Mouse (Mus musculus): ENCODE measurements around the gene Rbms3. TPM values are rescaled to one million over a fixed set of nuclear protein-coding genes. Genes with fewer than 3 reads are reported as not detected.

Gene Rbms3
- polyA plus RNA-seq, 1 experiment from 2014 or later = 75.1 TPM

- Histone ChIP-seq H3K36me3 (ENCODE audit: control insufficient read depth, insufficient read depth, low read length) (no peaks in the 10 kb centered on the region), H3K4me2 (ENCODE audit: low read length) (no peak overlapping the region), H3K4me1 (ENCODE audit: control insufficient read depth, insufficient read depth, low read depth, low read length) (no peaks in the 10 kb centered on the region; the same call in none of the 2 replicates), H3K4me3 (ENCODE audit: low read length) (no peak overlapping the region), H3K9me3 (ENCODE audit: control insufficient read depth, low read length) (no peaks in the 10 kb centered on the region), H3K27me3 (replicated peaks; ENCODE audit: control insufficient read depth, insufficient read depth, low read length) (no peaks in the 10 kb centered on the region), H3K9ac (ENCODE audit: low read depth, low read length) (no peak overlapping the region), H3K27ac (ENCODE audit: low read depth, low read length) (no peak overlapping the region)
- ATAC-seq = no peak
- WGBS = 51% methylated on average over 11 of the region's 11 CpGs
Measured at GRCm38 (mm10) chr9:117031237-117031636, 598.5 kb downstream of the Rbms3 start.

- ATAC-seq = no peak
- WGBS = 29% methylated on average over 6 of the region's 6 CpGs
- H3K9ac ChIP-seq (ENCODE audit: low read depth, low read length) = no peak overlapping the region
Measured at GRCm38 (mm10) chr9:117030837-117031236, 598.9 kb downstream of the Rbms3 start.

GRCm38 (mm10) chr9:117029953-117030352, 599.8 kb downstream of the Rbms3 start:
- H3K36me3 ChIP-seq (ENCODE audit: control insufficient read depth, insufficient read depth, low read length) = no peaks in the 10 kb centered on the region
- H3K9ac ChIP-seq (ENCODE audit: low read depth, low read length) = no peak overlapping the region
- H3K4me3 ChIP-seq (ENCODE audit: low read length) = no peak overlapping the region
- H3K4me1 ChIP-seq (ENCODE audit: control insufficient read depth, insufficient read depth, low read depth, low read length) = no peaks in the 10 kb centered on the region; the same call in none of the 2 replicates
- H3K27ac ChIP-seq (ENCODE audit: low read depth, low read length) = no peak overlapping the region
- H3K27me3 ChIP-seq (replicated peaks; ENCODE audit: control insufficient read depth, insufficient read depth, low read length) = no peaks in the 10 kb centered on the region
- no peak for ATAC-seq
- no peaks in the 10 kb centered on the region for H3K9me3 ChIP-seq (ENCODE audit: control insufficient read depth, low read length)
- H3K4me2 ChIP-seq (ENCODE audit: low read length) = no peak overlapping the region
- 57% methylated on average over 1 of the region's 1 CpGs for WGBS

More at GRCm38 (mm10) chr9:117030837-117031236, 598.9 kb downstream of the Rbms3 start:
- Histone ChIP-seq H3K4me1 (ENCODE audit: control insufficient read depth, insufficient read depth, low read depth, low read length) (no peaks in the 10 kb centered on the region; the same call in none of the 2 replicates), H3K27me3 (replicated peaks; ENCODE audit: control insufficient read depth, insufficient read depth, low read length) (no peaks in the 10 kb centered on the region), H3K9me3 (ENCODE audit: control insufficient read depth, low read length) (no peaks in the 10 kb centered on the region), H3K4me2 (ENCODE audit: low read length) (no peak overlapping the region), H3K36me3 (ENCODE audit: control insufficient read depth, insufficient read depth, low read length) (no peaks in the 10 kb centered on the region), H3K27ac (ENCODE audit: low read depth, low read length) (no peak overlapping the region), H3K4me3 (ENCODE audit: low read length) (no peak overlapping the region)

GRCm38 (mm10) chr9:117028586-117028985, 601.1 kb downstream of the Rbms3 start:
- no peaks in the 10 kb centered on the region for H3K27me3 ChIP-seq (replicated peaks; ENCODE audit: control insufficient read depth, insufficient read depth, low read length)
- H3K4me3 ChIP-seq (ENCODE audit: low read length) = no peak overlapping the region
- H3K27ac ChIP-seq (ENCODE audit: low read depth, low read length) = no peak overlapping the region
- no peak overlapping the region for H3K9ac ChIP-seq (ENCODE audit: low read depth, low read length)
- no peaks in the 10 kb centered on the region for H3K9me3 ChIP-seq (ENCODE audit: control insufficient read depth, low read length)
- H3K36me3 ChIP-seq (ENCODE audit: control insufficient read depth, insufficient read depth, low read length) = no peaks in the 10 kb centered on the region
- no peak for ATAC-seq
- 94% methylated on average over 4 of the region's 4 CpGs for WGBS
- no peaks in the 10 kb centered on the region; the same call in none of the 2 replicates for H3K4me1 ChIP-seq (ENCODE audit: control insufficient read depth, insufficient read depth, low read depth, low read length)
- no peak overlapping the region for H3K4me2 ChIP-seq (ENCODE audit: low read length)

- H3K4me3 ChIP-seq (ENCODE audit: low read length) = no peak overlapping the region
- peaks cover 9% of the 10 kb centered on the region for H3K4me1 ChIP-seq (ENCODE audit: control insufficient read depth, insufficient read depth, low read depth, low read length)
- no peaks in the 10 kb centered on the region for H3K36me3 ChIP-seq (ENCODE audit: control insufficient read depth, insufficient read depth, low read length)
- no peak overlapping the region for H3K27ac ChIP-seq (ENCODE audit: low read depth, low read length)
- H3K9ac ChIP-seq (ENCODE audit: low read depth, low read length) = no peak overlapping the region
- no peaks in the 10 kb centered on the region for H3K9me3 ChIP-seq (ENCODE audit: control insufficient read depth, low read length)
- no peak overlapping the region for H3K4me2 ChIP-seq (ENCODE audit: low read length)
- no peaks in the 10 kb centered on the region for H3K27me3 ChIP-seq (replicated peaks; ENCODE audit: control insufficient read depth, insufficient read depth, low read length)
- WGBS = 88% methylated on average over 6 of the region's 6 CpGs
- no peak for ATAC-seq
Measured at GRCm38 (mm10) chr9:117022086-117022485, 607.6 kb downstream of the Rbms3 start.

- H3K27me3 ChIP-seq (replicated peaks; ENCODE audit: control insufficient read depth, insufficient read depth, low read length) = no peaks in the 10 kb centered on the region
- no peak overlapping the region for H3K9ac ChIP-seq (ENCODE audit: low read depth, low read length)
- no peak overlapping the region for H3K4me3 ChIP-seq (ENCODE audit: low read length)
- no peak overlapping the region for H3K27ac ChIP-seq (ENCODE audit: low read depth, low read length)
- H3K4me2 ChIP-seq (ENCODE audit: low read length) = no peak overlapping the region
- H3K36me3 ChIP-seq (ENCODE audit: control insufficient read depth, insufficient read depth, low read length) = no peaks in the 10 kb centered on the region
- peaks cover 9% of the 10 kb centered on the region for H3K4me1 ChIP-seq (ENCODE audit: control insufficient read depth, insufficient read depth, low read depth, low read length)
- H3K9me3 ChIP-seq (ENCODE audit: control insufficient read depth, low read length) = no peaks in the 10 kb centered on the region
- 90% methylated on average over 3 of the region's 3 CpGs for WGBS
- ATAC-seq = no peak
Measured at GRCm38 (mm10) chr9:117021506-117021905, 608.2 kb downstream of the Rbms3 start.

- Histone ChIP-seq H3K9ac (ENCODE audit: low read depth, low read length) (no peak overlapping the region), H3K9me3 (ENCODE audit: control insufficient read depth, low read length) (no peaks in the 10 kb centered on the region), H3K4me2 (ENCODE audit: low read length) (no peak overlapping the region), H3K36me3 (ENCODE audit: control insufficient read depth, insufficient read depth, low read length) (no peaks in the 10 kb centered on the region), H3K4me3 (ENCODE audit: low read length) (no peak overlapping the region), H3K27me3 (replicated peaks; ENCODE audit: control insufficient read depth, insufficient read depth, low read length) (no peaks in the 10 kb centered on the region), H3K27ac (ENCODE audit: low read depth, low read length) (no peak overlapping the region), H3K4me1 (ENCODE audit: control insufficient read depth, insufficient read depth, low read depth, low read length) (peaks cover 9% of the 10 kb centered on the region)
- WGBS = 92% methylated on average over 2 of the region's 2 CpGs
- ATAC-seq = no peak
Measured at GRCm38 (mm10) chr9:117020216-117020615, 609.5 kb downstream of the Rbms3 start.

- WGBS = 26% methylated on average over 2 of the region's 2 CpGs
- H3K27ac ChIP-seq (ENCODE audit: low read depth, low read length) = peak overlapping the region; percentile 70
- H3K27me3 ChIP-seq (replicated peaks; ENCODE audit: control insufficient read depth, insufficient read depth, low read length) = no peaks in the 10 kb centered on the region
- H3K9ac ChIP-seq (ENCODE audit: low read depth, low read length) = no peak overlapping the region
- H3K9me3 ChIP-seq (ENCODE audit: control insufficient read depth, low read length) = no peaks in the 10 kb centered on the region
- peak; percentile 86 for ATAC-seq
- H3K4me2 ChIP-seq (ENCODE audit: low read length) = no peak overlapping the region
- H3K4me1 ChIP-seq (ENCODE audit: control insufficient read depth, insufficient read depth, low read depth, low read length) = peaks cover 9% of the 10 kb centered on the region
- no peaks in the 10 kb centered on the region for H3K36me3 ChIP-seq (ENCODE audit: control insufficient read depth, insufficient read depth, low read length)
- H3K4me3 ChIP-seq (ENCODE audit: low read length) = no peak overlapping the region
Measured at GRCm38 (mm10) chr9:117018741-117019163, 611.0 kb downstream of the Rbms3 start.

GRCm38 (mm10) chr9:117018301-117018700, 611.4 kb downstream of the Rbms3 start:
- 42% methylated on average over 12 of the region's 12 CpGs for WGBS
- no peaks in the 10 kb centered on the region for H3K36me3 ChIP-seq (ENCODE audit: control insufficient read depth, insufficient read depth, low read length)
- H3K9ac ChIP-seq (ENCODE audit: low read depth, low read length) = no peak overlapping the region
- H3K27ac ChIP-seq (ENCODE audit: low read depth, low read length) = peak overlapping the region; percentile 70
- no peak overlapping the region for H3K4me2 ChIP-seq (ENCODE audit: low read length)
- no peaks in the 10 kb centered on the region for H3K9me3 ChIP-seq (ENCODE audit: control insufficient read depth, low read length)
- no peak overlapping the region for H3K4me3 ChIP-seq (ENCODE audit: low read length)
- H3K4me1 ChIP-seq (ENCODE audit: control insufficient read depth, insufficient read depth, low read depth, low read length) = peaks cover 9% of the 10 kb centered on the region
- no peak for ATAC-seq
- no peaks in the 10 kb centered on the region for H3K27me3 ChIP-seq (replicated peaks; ENCODE audit: control insufficient read depth, insufficient read depth, low read length)
